Mouse (Mus musculus): ENCODE results near the gene Strbp. TPM values are rescaled to one million over a fixed set of nuclear protein-coding genes. Genes with fewer than 3 reads are reported as not detected.

Strbp gene
- polyA plus RNA-seq, 1 experiment = 133 TPM

- Histone ChIP-seq H3K36me3 (ENCODE audit: control insufficient read depth, insufficient read depth, low read length, poor library complexity, severe bottlenecking) (no peaks in the 10 kb centered on the region), H3K4me1 (ENCODE audit: control insufficient read depth, insufficient read depth, low read length) (no peaks in the 10 kb centered on the region), H3K27me3 (ENCODE audit: control insufficient read depth, insufficient read depth, low read length, poor library complexity, severe bottlenecking) (no peaks in the 10 kb centered on the region), H3K9me3 (replicated peaks; ENCODE audit: control insufficient read depth, insufficient read depth, low read length, poor library complexity, severe bottlenecking) (no peaks in the 10 kb centered on the region), H3K9ac (ENCODE audit: low read depth, poor library complexity, severe bottlenecking) (no peak overlapping the region), H3K4me3 (ENCODE audit: low read depth, low read length) (no peak overlapping the region), H3K27ac (ENCODE audit: insufficient read depth, low read length) (no peak overlapping the region)
- no peak for TF ChIP-seq POLR2A (IDR thresholded peaks at IDR 0.05; ENCODE audit: insufficient read depth, low read length)
- no peak for TF ChIP-seq CTCF (IDR thresholded peaks at IDR 0.05; ENCODE audit: low read depth, low read length)
- no peak for TF ChIP-seq EP300 (IDR thresholded peaks at IDR 0.05; ENCODE audit: insufficient read depth, low read depth, low read length)
These were observed 42.8 kb upstream of the Strbp start for GRCm38 (mm10) chr2:37746293-37747049.

DNA sequence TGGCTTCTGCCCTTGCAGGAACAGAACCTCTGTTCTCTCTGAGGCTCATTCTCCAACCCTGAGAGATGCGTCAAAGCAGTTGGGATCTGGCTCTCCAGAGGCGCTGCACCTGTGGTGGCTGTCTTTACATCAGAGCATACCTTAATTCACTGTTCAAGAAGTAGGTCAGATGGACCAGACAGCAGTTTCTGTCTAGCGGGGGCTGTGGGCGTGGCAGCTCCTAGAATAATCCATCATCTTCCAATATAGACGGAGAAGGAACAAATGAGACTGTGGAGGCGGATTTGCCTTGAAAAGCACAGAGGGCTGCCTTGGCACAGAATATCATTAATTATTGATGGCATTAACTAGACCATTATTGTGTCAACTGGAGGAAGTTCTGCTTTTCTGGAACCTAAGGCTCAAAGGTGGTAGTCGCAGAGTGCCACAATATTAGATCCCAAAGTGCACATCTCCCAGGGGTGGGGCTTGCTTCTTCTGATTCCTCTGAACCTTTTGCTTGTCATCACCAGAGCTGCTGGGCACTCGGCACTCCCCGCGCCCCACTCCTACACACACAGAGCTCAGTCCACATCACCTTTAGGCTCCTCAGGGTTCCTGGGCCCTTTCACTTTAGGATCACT, 41.2 kb upstream of the Strbp start:
- TF ChIP-seq EP300 (IDR thresholded peaks at IDR 0.05; ENCODE audit: insufficient read depth, low read depth, low read length) (no peak), POLR2A (IDR thresholded peaks at IDR 0.05; ENCODE audit: insufficient read depth, low read length) (no peak), CTCF (IDR thresholded peaks at IDR 0.05; ENCODE audit: low read depth, low read length) (no peak)
- no peaks in the 10 kb centered on the region for H3K36me3 ChIP-seq (ENCODE audit: control insufficient read depth, insufficient read depth, low read length, poor library complexity, severe bottlenecking)
- no peaks in the 10 kb centered on the region for H3K4me1 ChIP-seq (ENCODE audit: control insufficient read depth, insufficient read depth, low read length)
- H3K27me3 ChIP-seq (ENCODE audit: control insufficient read depth, insufficient read depth, low read length, poor library complexity, severe bottlenecking) = no peaks in the 10 kb centered on the region
- no peaks in the 10 kb centered on the region for H3K9me3 ChIP-seq (replicated peaks; ENCODE audit: control insufficient read depth, insufficient read depth, low read length, poor library complexity, severe bottlenecking)
- H3K9ac ChIP-seq (ENCODE audit: low read depth, poor library complexity, severe bottlenecking) = no peak overlapping the region
- H3K27ac ChIP-seq (ENCODE audit: insufficient read depth, low read length) = no peak overlapping the region
- no peak overlapping the region for H3K4me3 ChIP-seq (ENCODE audit: low read depth, low read length)

GRCm38 (mm10) chr2:37741806-37742554, 38.3 kb upstream of the Strbp start:
- no peak overlapping the region for H3K9ac ChIP-seq (ENCODE audit: low read depth, poor library complexity, severe bottlenecking)
- no peak for TF ChIP-seq CTCF (IDR thresholded peaks at IDR 0.05; ENCODE audit: low read depth, low read length)
- TF ChIP-seq EP300 (IDR thresholded peaks at IDR 0.05; ENCODE audit: insufficient read depth, low read depth, low read length) = no peak
- no peak for TF ChIP-seq POLR2A (IDR thresholded peaks at IDR 0.05; ENCODE audit: insufficient read depth, low read length)
- H3K9me3 ChIP-seq (replicated peaks; ENCODE audit: control insufficient read depth, insufficient read depth, low read length, poor library complexity, severe bottlenecking) = no peaks in the 10 kb centered on the region
- H3K4me1 ChIP-seq (ENCODE audit: control insufficient read depth, insufficient read depth, low read length) = no peaks in the 10 kb centered on the region
- no peaks in the 10 kb centered on the region for H3K36me3 ChIP-seq (ENCODE audit: control insufficient read depth, insufficient read depth, low read length, poor library complexity, severe bottlenecking)
- H3K4me3 ChIP-seq (ENCODE audit: low read depth, low read length) = no peak overlapping the region
- no peak overlapping the region for H3K27ac ChIP-seq (ENCODE audit: insufficient read depth, low read length)
- no peaks in the 10 kb centered on the region for H3K27me3 ChIP-seq (ENCODE audit: control insufficient read depth, insufficient read depth, low read length, poor library complexity, severe bottlenecking)

DNA sequence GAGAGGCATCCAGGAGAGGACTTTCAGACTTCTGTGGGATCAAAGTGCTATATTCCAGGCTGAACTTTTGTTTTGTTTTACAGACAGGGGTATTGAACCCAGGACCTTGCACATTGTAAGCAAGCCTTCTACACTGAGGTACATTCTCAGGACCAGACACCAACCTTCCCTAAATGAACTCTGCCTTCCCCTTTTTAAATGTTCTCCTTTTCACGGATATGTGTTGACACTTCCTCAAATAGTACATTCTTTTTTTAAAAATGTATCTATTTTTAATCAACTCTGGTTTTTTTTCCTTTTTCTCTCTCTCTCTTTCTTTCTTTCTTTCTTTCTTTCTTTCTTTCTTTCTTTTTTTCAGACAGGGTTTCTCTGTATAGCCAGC, 32.1 kb upstream of the Strbp start:
- H3K9me3 ChIP-seq (replicated peaks; ENCODE audit: control insufficient read depth, insufficient read depth, low read length, poor library complexity, severe bottlenecking) = no peaks in the 10 kb centered on the region
- 0 out of 2 replicates have a peak overlapping the region, but pooled peaks have one; percentile 35 for H3K9ac ChIP-seq (ENCODE audit: low read depth, poor library complexity, severe bottlenecking)
- H3K4me3 ChIP-seq (ENCODE audit: low read depth, low read length) = no peak overlapping the region
- no peaks in the 10 kb centered on the region for H3K4me1 ChIP-seq (ENCODE audit: control insufficient read depth, insufficient read depth, low read length)
- TF ChIP-seq EP300 (IDR thresholded peaks at IDR 0.05; ENCODE audit: insufficient read depth, low read depth, low read length) (no peak), POLR2A (IDR thresholded peaks at IDR 0.05; ENCODE audit: insufficient read depth, low read length) (no peak), CTCF (IDR thresholded peaks at IDR 0.05; ENCODE audit: low read depth, low read length) (no peak)
- no peaks in the 10 kb centered on the region for H3K36me3 ChIP-seq (ENCODE audit: control insufficient read depth, insufficient read depth, low read length, poor library complexity, severe bottlenecking)
- no peaks in the 10 kb centered on the region for H3K27me3 ChIP-seq (ENCODE audit: control insufficient read depth, insufficient read depth, low read length, poor library complexity, severe bottlenecking)
- no peak overlapping the region for H3K27ac ChIP-seq (ENCODE audit: insufficient read depth, low read length)

- TF ChIP-seq POLR2A (IDR thresholded peaks at IDR 0.05; ENCODE audit: insufficient read depth, low read length) (no peak), EP300 (IDR thresholded peaks at IDR 0.05; ENCODE audit: insufficient read depth, low read depth, low read length) (no peak), CTCF (IDR thresholded peaks at IDR 0.05; ENCODE audit: low read depth, low read length) (no peak)
- Histone ChIP-seq H3K4me1 (ENCODE audit: control insufficient read depth, insufficient read depth, low read length) (no peaks in the 10 kb centered on the region), H3K9ac (ENCODE audit: low read depth, poor library complexity, severe bottlenecking) (0 out of 2 replicates have a peak overlapping the region, but pooled peaks have one; percentile 35), H3K4me3 (ENCODE audit: low read depth, low read length) (no peak overlapping the region), H3K27ac (ENCODE audit: insufficient read depth, low read length) (no peak overlapping the region), H3K36me3 (ENCODE audit: control insufficient read depth, insufficient read depth, low read length, poor library complexity, severe bottlenecking) (no peaks in the 10 kb centered on the region), H3K27me3 (ENCODE audit: control insufficient read depth, insufficient read depth, low read length, poor library complexity, severe bottlenecking) (no peaks in the 10 kb centered on the region), H3K9me3 (replicated peaks; ENCODE audit: control insufficient read depth, insufficient read depth, low read length, poor library complexity, severe bottlenecking) (no peaks in the 10 kb centered on the region)
These were observed 31.5 kb upstream of the Strbp start for GRCm38 (mm10) chr2:37734979-37735806.
